Mouse (Mus musculus) G1E (cell line): ENCODE measurements around the gene Hopx.

Source experiments
- CTCF ChIP-seq: IDR thresholded peaks from 2 replicates; pipeline ENCODE4 v1.5.1; 2012; ENCODE audit warnings: low read depth, low read length, inconsistent platforms, mixed read lengths
- GATA1 ChIP-seq: IDR thresholded peaks from 2 replicates; pipeline ENCODE4 v1.6.1; 2012; ENCODE audit warnings: borderline replicate concordance, low read length, inconsistent platforms, mixed read lengths
- GATA2 ChIP-seq: IDR thresholded peaks from 2 replicates; pipeline ENCODE4 v1.6.1; 2012; ENCODE audit warnings: low read depth, low read length, inconsistent platforms, borderline replicate concordance
- POLR2AphosphoS5 ChIP-seq: IDR thresholded peaks from 2 replicates; pipeline ENCODE4 v1.6.1; 2012; ENCODE audit warnings: low read depth, low read length, inconsistent platforms; ENCODE audit not compliant: insufficient replicate concordance
- TAL1 ChIP-seq: conservative IDR thresholded peaks from 2 replicates; pipeline ENCODE4 v1.6.1; 2012; ENCODE audit warnings: low read depth, low read length, inconsistent platforms, mixed read lengths

DNA sequence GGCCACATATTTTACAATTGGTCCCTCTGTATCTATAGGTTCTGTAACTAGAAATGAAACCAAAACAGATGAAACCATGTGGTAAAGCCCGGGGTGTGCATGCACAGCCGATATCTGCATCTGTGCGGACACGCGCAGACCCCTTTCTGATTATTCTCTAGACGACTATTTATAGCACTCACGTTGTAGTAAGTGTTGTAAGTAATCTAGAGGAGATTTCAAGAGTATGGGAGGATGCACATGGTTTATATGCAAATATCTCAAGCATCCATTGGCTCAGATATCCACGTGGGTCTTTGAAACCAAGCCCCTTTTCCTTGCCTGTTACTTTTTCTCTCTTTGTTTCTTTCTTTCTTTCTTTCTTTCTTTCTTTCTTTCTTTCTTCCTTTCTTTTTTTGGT is 41.1 kb downstream of the Hopx start:
- no peak for TF ChIP-seq CTCF
- no peak for TF ChIP-seq TAL1
- no peak for TF ChIP-seq GATA1
- no peak for TF ChIP-seq POLR2AphosphoS5
- TF ChIP-seq GATA2 = no peak
